Mouse (Mus musculus): Measurements from ENCODE around the gene Efcab3. TPM values are rescaled to one million over a fixed set of nuclear protein-coding genes. Genes with fewer than 3 reads are reported as not detected.
A peak's percentile ranks its signal among the peaks of the same experiment; 100 is the strongest.

Gene Efcab3
- polyA plus RNA-seq, 1 experiment from 2014 or later, result not detected

- Histone ChIP-seq H3K4me1 (replicated peaks) (peaks cover 25% of the 10 kb centered on the region), H3K4me2 (no peak overlapping the region), H3K27ac (no peak overlapping the region), H3K27me3 (no peaks in the 10 kb centered on the region), H3K4me3 (no peak overlapping the region), H3K9ac (no peak overlapping the region), H3K36me3 (no peaks in the 10 kb centered on the region), H3K9me3 (no peaks in the 10 kb centered on the region)
- no peak for ATAC-seq (ENCODE audit: low FRiP score)
- 86% methylated on average over 1 of the region's 1 CpGs for WGBS
Measured at GRCm38 (mm10) chr11:105149766-105150165, 86.4 kb downstream of the Efcab3 start.

GRCm38 (mm10) chr11:105150691-105151090, 87.3 kb downstream of the Efcab3 start:
- H3K4me3 ChIP-seq, result no peak overlapping the region
- H3K4me1 ChIP-seq (replicated peaks), result peaks cover 25% of the 10 kb centered on the region
- no peak overlapping the region for H3K27ac ChIP-seq
- ATAC-seq (ENCODE audit: low FRiP score), result no peak
- no peak overlapping the region for H3K4me2 ChIP-seq
- no peaks in the 10 kb centered on the region for H3K9me3 ChIP-seq
- WGBS, result 62% methylated on average over 4 of the region's 4 CpGs
- H3K36me3 ChIP-seq, result no peaks in the 10 kb centered on the region
- no peaks in the 10 kb centered on the region for H3K27me3 ChIP-seq
- H3K9ac ChIP-seq, result no peak overlapping the region

- H3K27ac ChIP-seq, result no peak overlapping the region
- H3K9ac ChIP-seq, result no peak overlapping the region
- ATAC-seq (ENCODE audit: low FRiP score), result peak; percentile 59; the same call in 1 of the 2 replicates
- no peaks in the 10 kb centered on the region for H3K36me3 ChIP-seq
- H3K9me3 ChIP-seq, result no peaks in the 10 kb centered on the region
- no peak overlapping the region for H3K4me3 ChIP-seq
- no peaks in the 10 kb centered on the region for H3K27me3 ChIP-seq
- 33% methylated on average over 18 of the region's 19 CpGs for WGBS
- H3K4me2 ChIP-seq, result peak overlapping the region; percentile 29
- H3K4me1 ChIP-seq (replicated peaks), result peaks cover 25% of the 10 kb centered on the region
Measured at GRCm38 (mm10) chr11:105151226-105152016, 88.0 kb downstream of the Efcab3 start.

GRCm38 (mm10) chr11:105152017-105152300, 88.6 kb downstream of the Efcab3 start:
- Histone ChIP-seq H3K4me2 (peak overlapping the region; percentile 29), H3K9ac (no peak overlapping the region), H3K27ac (no peak overlapping the region), H3K36me3 (no peaks in the 10 kb centered on the region), H3K27me3 (no peaks in the 10 kb centered on the region), H3K4me1 (replicated peaks) (peaks cover 25% of the 10 kb centered on the region), H3K9me3 (no peaks in the 10 kb centered on the region), H3K4me3 (no peak overlapping the region)
- WGBS, result 100% methylated on average over 1 of the region's 4 CpGs
- no peak for ATAC-seq (ENCODE audit: low FRiP score)

GRCm38 (mm10) chr11:105152357-105152899, 89.0 kb downstream of the Efcab3 start:
- no peak overlapping the region for H3K4me2 ChIP-seq
- no peak overlapping the region for H3K9ac ChIP-seq
- peaks cover 25% of the 10 kb centered on the region for H3K4me1 ChIP-seq (replicated peaks)
- no peak overlapping the region for H3K4me3 ChIP-seq
- H3K27ac ChIP-seq, result no peak overlapping the region
- H3K9me3 ChIP-seq, result no peaks in the 10 kb centered on the region
- no peaks in the 10 kb centered on the region for H3K36me3 ChIP-seq
- WGBS, result 82% methylated on average over 11 of the region's 11 CpGs
- ATAC-seq (ENCODE audit: low FRiP score), result no peak
- no peaks in the 10 kb centered on the region for H3K27me3 ChIP-seq

- no peak overlapping the region for H3K4me3 ChIP-seq
- H3K27ac ChIP-seq, result no peak overlapping the region
- H3K4me2 ChIP-seq, result no peak overlapping the region
- no peaks in the 10 kb centered on the region for H3K9me3 ChIP-seq
- H3K9ac ChIP-seq, result no peak overlapping the region
- peaks cover 25% of the 10 kb centered on the region for H3K4me1 ChIP-seq (replicated peaks)
- 25% methylated on average over 12 of the region's 12 CpGs for WGBS
- H3K27me3 ChIP-seq, result no peaks in the 10 kb centered on the region
- no peaks in the 10 kb centered on the region for H3K36me3 ChIP-seq
- peak; percentile 87 for ATAC-seq (ENCODE audit: low FRiP score)
Measured at GRCm38 (mm10) chr11:105153068-105153833, 89.9 kb downstream of the Efcab3 start.

- Histone ChIP-seq H3K4me3 (no peak overlapping the region), H3K9me3 (no peaks in the 10 kb centered on the region), H3K4me1 (replicated peaks) (peaks cover 25% of the 10 kb centered on the region), H3K27me3 (no peaks in the 10 kb centered on the region), H3K36me3 (no peaks in the 10 kb centered on the region), H3K27ac (no peak overlapping the region), H3K9ac (no peak overlapping the region), H3K4me2 (no peak overlapping the region)
- WGBS, result 84% methylated on average over 4 of the region's 4 CpGs
- ATAC-seq (ENCODE audit: low FRiP score), result no peak
Measured at GRCm38 (mm10) chr11:105155915-105156314, 92.5 kb downstream of the Efcab3 start.

- ATAC-seq (ENCODE audit: low FRiP score), result no peak
- WGBS, result 87% methylated on average over 19 of the region's 19 CpGs
- Histone ChIP-seq H3K36me3 (no peaks in the 10 kb centered on the region), H3K4me2 (no peak overlapping the region), H3K9ac (no peak overlapping the region), H3K27me3 (no peaks in the 10 kb centered on the region), H3K4me1 (replicated peaks) (peaks cover 17% of the 10 kb centered on the region), H3K9me3 (no peaks in the 10 kb centered on the region), H3K4me3 (no peak overlapping the region), H3K27ac (no peak overlapping the region)
Measured at GRCm38 (mm10) chr11:105156748-105157267, 93.4 kb downstream of the Efcab3 start.

GRCm38 (mm10) chr11:105158047-105158446, 94.7 kb downstream of the Efcab3 start:
- Histone ChIP-seq H3K4me2 (no peak overlapping the region), H3K4me1 (replicated peaks) (peaks cover 10% of the 10 kb centered on the region), H3K9ac (no peak overlapping the region), H3K4me3 (no peak overlapping the region), H3K27ac (no peak overlapping the region), H3K27me3 (no peaks in the 10 kb centered on the region), H3K36me3 (no peaks in the 10 kb centered on the region), H3K9me3 (no peaks in the 10 kb centered on the region)
- ATAC-seq (ENCODE audit: low FRiP score), result no peak

GRCm38 (mm10) chr11:105159673-105160360, 96.4 kb downstream of the Efcab3 start:
- Histone ChIP-seq H3K4me1 (replicated peaks) (no peaks in the 10 kb centered on the region), H3K4me2 (no peak overlapping the region), H3K9ac (no peak overlapping the region), H3K9me3 (peaks cover 4% of the 10 kb centered on the region; the same call in 1 of the 2 replicates), H3K27ac (no peak overlapping the region), H3K4me3 (no peak overlapping the region), H3K36me3 (no peaks in the 10 kb centered on the region), H3K27me3 (no peaks in the 10 kb centered on the region)
- WGBS, result 64% methylated on average over 6 of the region's 6 CpGs
- ATAC-seq (ENCODE audit: low FRiP score), result no peak

- H3K27me3 ChIP-seq, result no peaks in the 10 kb centered on the region
- H3K4me2 ChIP-seq, result no peak overlapping the region
- no peak overlapping the region for H3K4me3 ChIP-seq
- no peaks in the 10 kb centered on the region for H3K4me1 ChIP-seq (replicated peaks)
- 90% methylated on average over 2 of the region's 2 CpGs for WGBS
- no peaks in the 10 kb centered on the region for H3K36me3 ChIP-seq
- ATAC-seq (ENCODE audit: low FRiP score), result no peak
- no peak overlapping the region for H3K9ac ChIP-seq
- no peak overlapping the region for H3K27ac ChIP-seq
- peaks cover 19% of the 10 kb centered on the region for H3K9me3 ChIP-seq
Measured at GRCm38 (mm10) chr11:105161411-105161810, 98.0 kb downstream of the Efcab3 start.

Measured in hindbrain, embryonic 13.5 days (tissue).